Mouse (Mus musculus) E14TG2a.4 (cell line): ENCODE measurements around the gene Itpr1.

Experiments used
- CTCF ChIP-seq: conservative IDR thresholded peaks from 2 replicates; pipeline ENCODE4 v1.5.1; 2014; ENCODE audit warnings: low read length
- NANOG ChIP-seq: IDR thresholded peaks from 2 replicates; pipeline ENCODE4 v1.6.1; 2014; ENCODE audit warnings: borderline replicate concordance, low read length, mixed read lengths
- POU5F1 ChIP-seq: IDR thresholded peaks from 2 replicates; pipeline ENCODE4 v1.6.1; 2014; ENCODE audit warnings: low read length, borderline replicate concordance

- TF ChIP-seq CTCF (no peak), POU5F1 (no peak), NANOG (no peak)
These were observed 166.1 kb downstream of the Itpr1 start for GRCm38 (mm10) chr6:108379041-108379440.
